Mouse (Mus musculus) spleen, adult 2 months (tissue): Measurements from ENCODE around the gene Apbb2. TPM values are rescaled to one million over a fixed set of nuclear protein-coding genes. Genes with fewer than 3 reads are reported as not detected.

Experiments used
- DNase-seq, 2 experiments: peaks; one replicate each; pipeline versions ENCODE4 v3.0.0 to v3.0.0-alpha.2; 2012 to 2021; ENCODE audit warnings: low spot score in 2 of 2, low read depth in 1 of 2
- H3K27ac ChIP-seq: fragments of 200-500 bp; 2 replicates; pipeline ENCODE4 v1.5.1; 2012; ENCODE audit warnings: low read length, inconsistent platforms; ENCODE audit not compliant: insufficient read depth
- H3K27me3 ChIP-seq: fragments of 200-500 bp; 2 replicates; pipeline ENCODE4 v1.6.1; 2012; ENCODE audit warnings: mild to moderate bottlenecking, moderate library complexity, low read length, inconsistent platforms; ENCODE audit not compliant: control insufficient read depth, insufficient read depth
- H3K36me3 ChIP-seq: fragments of 200-500 bp; 2 replicates; pipeline ENCODE4 v1.6.1; 2012; ENCODE audit warnings: mild to moderate bottlenecking, low read length, inconsistent platforms; ENCODE audit not compliant: control insufficient read depth, insufficient read depth
- H3K4me1 ChIP-seq: fragments of 200-500 bp; 2 replicates; pipeline ENCODE4 v1.6.1; 2011; ENCODE audit warnings: inconsistent platforms; ENCODE audit not compliant: control insufficient read depth, insufficient read depth, insufficient read length
- H3K4me3 ChIP-seq: fragments of 200-500 bp; 2 replicates; pipeline ENCODE4 v1.5.1; 2011; ENCODE audit warnings: mild to moderate bottlenecking, inconsistent platforms; ENCODE audit not compliant: insufficient read depth, insufficient read length; ENCODE audit errors: extremely low read depth
- CTCF ChIP-seq: fragments of 200-500 bp; IDR thresholded peaks from 2 replicates; pipeline ENCODE4 v1.5.1; 2011; ENCODE audit warnings: mild to moderate bottlenecking, inconsistent platforms; ENCODE audit not compliant: insufficient read depth, insufficient read length, insufficient replicate concordance; ENCODE audit errors: extremely low read depth
- POLR2A ChIP-seq: fragments of 200-500 bp; IDR thresholded peaks from 2 replicates; pipeline ENCODE4 v1.6.1; 2011; ENCODE audit warnings: low read depth, low read length, inconsistent platforms
- WGBS: fragments of 180-500 bp; shearing (Covaris S2); methylation state at CpG from one replicate; pipeline ENCODE4 v1.1.7; 2018; 5-methylcytosine and 5-hydroxymethylcytosine counted together
- polyA plus RNA-seq: library from polyadenylated mRNA; depleted of rRNA; stranded (reverse); fragments of >200 nt; gene quantifications from 2 replicates; pipeline ENCODE4 v1.2.3, GENCODE M21; 2012

Gene Apbb2
- polyA plus RNA-seq, 1 experiment, result 2.6 TPM

DNA sequence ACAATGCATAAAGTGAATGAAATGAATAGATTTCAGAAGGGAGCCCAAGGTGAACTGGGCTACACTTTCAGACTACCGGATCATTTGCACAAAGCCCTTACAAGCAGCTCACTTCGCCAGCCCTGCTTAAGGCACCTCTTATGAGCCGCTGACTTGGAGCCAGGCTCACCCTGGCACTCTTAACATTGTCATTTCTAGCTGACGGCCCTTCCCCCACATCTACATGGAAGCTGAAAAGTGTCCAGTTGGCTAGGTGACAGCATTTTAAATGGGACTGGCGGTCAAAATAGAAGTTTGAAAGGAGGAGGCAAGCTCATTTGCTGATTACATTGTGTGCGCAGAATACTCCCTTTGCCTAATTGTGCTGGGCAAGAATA lies 280.6 kb downstream of the Apbb2 start:
- Histone ChIP-seq H3K36me3 (no peaks in the 10 kb centered on the region), H3K4me1 (peaks cover 7% of the 10 kb centered on the region; the same call in 1 of the 2 replicates), H3K27ac (no peak overlapping the region), H3K4me3 (no peak overlapping the region), H3K27me3 (peaks cover 5% of the 10 kb centered on the region; the same call in 1 of the 2 replicates)
- TF ChIP-seq CTCF (no peak), POLR2A (no peak)
- DNase-seq, result no peak
- 28% methylated on average over 6 of the region's 6 CpGs for WGBS

GRCm38 (mm10) chr5:66337025-66337968 lies 281.3 kb downstream of the Apbb2 start:
- DNase-seq, result no peak
- Histone ChIP-seq H3K4me3 (peak overlapping the region; percentile 41; the same call in 1 of the 2 replicates), H3K36me3 (no peaks in the 10 kb centered on the region), H3K27me3 (peaks cover 5% of the 10 kb centered on the region; the same call in 1 of the 2 replicates), H3K4me1 (peaks cover 7% of the 10 kb centered on the region; the same call in 1 of the 2 replicates), H3K27ac (no peak overlapping the region)
- TF ChIP-seq POLR2A, result no peak
- TF ChIP-seq CTCF, result no peak
- 10% methylated on average over 38 of the region's 38 CpGs for WGBS

- Histone ChIP-seq H3K27me3 (no peaks in the 10 kb centered on the region), H3K4me1 (no peaks in the 10 kb centered on the region), H3K27ac (no peak overlapping the region), H3K36me3 (no peaks in the 10 kb centered on the region), H3K4me3 (no peak overlapping the region)
- WGBS, result 88% methylated on average over 6 of the region's 6 CpGs
- TF ChIP-seq POLR2A (no peak), CTCF (no peak)
- DNase-seq, result no peak
These were observed 287.8 kb downstream of the Apbb2 start for GRCm38 (mm10) chr5:66330806-66331205.

DNA sequence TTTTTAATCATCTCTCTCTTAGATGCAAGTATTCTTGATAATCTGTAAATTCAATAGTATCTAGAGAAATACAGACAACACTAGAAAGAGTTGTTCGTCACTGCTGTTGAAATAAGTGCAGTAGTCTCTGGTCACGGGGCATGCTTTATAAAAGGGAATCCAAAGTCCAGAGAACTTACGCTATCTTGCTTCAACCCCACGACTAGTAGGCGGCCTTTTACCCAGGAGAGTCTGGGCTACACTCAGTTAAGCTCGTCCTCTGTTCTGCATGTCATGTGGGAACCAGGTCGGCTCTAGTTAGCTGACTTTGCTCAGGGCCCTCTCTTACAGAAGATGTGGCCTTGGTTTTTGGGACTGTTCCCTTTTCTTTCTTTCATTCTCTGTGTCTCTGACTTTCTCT lies 289.8 kb downstream of the Apbb2 start:
- H3K36me3 ChIP-seq, result no peaks in the 10 kb centered on the region
- TF ChIP-seq POLR2A (no peak), CTCF (no peak)
- H3K27ac ChIP-seq, result no peak overlapping the region
- H3K27me3 ChIP-seq, result no peaks in the 10 kb centered on the region
- DNase-seq, result no peak
- WGBS, result 87% methylated on average over 7 of the region's 7 CpGs
- no peak overlapping the region for H3K4me3 ChIP-seq
- H3K4me1 ChIP-seq, result no peaks in the 10 kb centered on the region

GRCm38 (mm10) chr5:66327949-66328726 lies 290.4 kb downstream of the Apbb2 start:
- Histone ChIP-seq H3K36me3 (no peaks in the 10 kb centered on the region), H3K4me1 (no peaks in the 10 kb centered on the region), H3K27ac (no peak overlapping the region), H3K27me3 (no peaks in the 10 kb centered on the region), H3K4me3 (no peak overlapping the region)
- TF ChIP-seq CTCF (no peak), POLR2A (no peak)
- no peak for DNase-seq
- 88% methylated on average over 19 of the region's 19 CpGs for WGBS

DNA sequence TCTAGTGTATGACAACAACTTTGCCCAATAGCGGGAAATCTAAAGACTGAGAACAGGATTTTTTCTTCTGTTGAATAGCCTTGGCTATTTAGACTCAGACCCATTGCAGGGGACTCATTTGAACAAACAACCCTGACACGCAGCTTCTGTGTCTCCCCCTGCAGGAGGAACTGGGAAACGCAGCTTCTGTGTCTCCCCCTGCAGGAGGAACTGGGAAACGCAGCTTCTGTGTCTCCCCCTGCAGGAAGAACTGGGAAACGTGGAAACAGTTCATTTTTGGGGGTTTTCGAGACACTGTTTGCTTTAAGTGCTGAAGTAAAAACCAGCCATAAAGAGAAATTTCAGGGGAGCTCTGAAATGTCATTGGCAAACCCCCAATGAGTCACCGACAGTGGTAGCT lies 292.2 kb downstream of the Apbb2 start:
- Histone ChIP-seq H3K27me3 (no peaks in the 10 kb centered on the region), H3K4me1 (no peaks in the 10 kb centered on the region), H3K4me3 (no peak overlapping the region), H3K27ac (no peak overlapping the region), H3K36me3 (no peaks in the 10 kb centered on the region)
- TF ChIP-seq CTCF (peak; percentile 57; the same call in 1 of the 2 replicates), POLR2A (no peak)
- 74% methylated on average over 7 of the region's 7 CpGs for WGBS
- no peak for DNase-seq
